Mouse (Mus musculus) lung, embryonic 14.5 days (tissue): ENCODE results near the gene Dctpp1. TPM values are rescaled to one million over a fixed set of nuclear protein-coding genes. Genes with fewer than 3 reads are reported as not detected.
A peak's percentile ranks its signal among the peaks of the same experiment; 100 is the strongest.

Experiments
- ATAC-seq: fragments of 200-750 bp; cut with Nextera tagmentation; 2 replicates; pipeline ENCODE4 v1.8.0; 2017; ENCODE audit warnings: mild to moderate bottlenecking, moderate TSS enrichment, moderate library complexity; ENCODE audit not compliant: insufficient read depth
- DNase-seq: peaks from one replicate; pipeline ENCODE4 v3.0.0-alpha.2; 2015
- H3K27ac ChIP-seq: fragments of 300-500 bp; sonication (generic); 2 replicates; pipeline ENCODE4 v1.5.1; 2014; ENCODE audit warnings: low read depth, mild to moderate bottlenecking, moderate library complexity
- H3K27me3 ChIP-seq: fragments of 300-500 bp; sonication (generic); 2 replicates; pipeline ENCODE4 v1.6.1; 2014; ENCODE audit warnings: low read length, control low read depth; ENCODE audit not compliant: insufficient read depth
- H3K36me3 ChIP-seq: fragments of 300-500 bp; sonication (generic); 2 replicates; pipeline ENCODE4 v1.6.1; 2014; ENCODE audit warnings: control low read depth; ENCODE audit not compliant: insufficient read depth
- H3K4me1 ChIP-seq: fragments of 300-500 bp; sonication (generic); 2 replicates; pipeline ENCODE4 v1.6.1; 2014; ENCODE audit warnings: antibody characterized with exemption, control low read depth; ENCODE audit not compliant: insufficient read depth
- H3K4me2 ChIP-seq: fragments of 300-500 bp; sonication (generic); 2 replicates; pipeline ENCODE4 v1.6.1; 2014; ENCODE audit warnings: mild to moderate bottlenecking
- H3K4me3 ChIP-seq: fragments of 300-500 bp; sonication (generic); 2 replicates; pipeline ENCODE4 v1.5.1; 2014; ENCODE audit warnings: low read depth, low read length
- H3K9ac ChIP-seq: fragments of 300-500 bp; sonication (generic); 2 replicates; pipeline ENCODE4 v1.6.1; 2014
- H3K9me3 ChIP-seq: fragments of 300-500 bp; sonication (generic); 2 replicates; pipeline ENCODE4 v1.6.1; 2016; ENCODE audit warnings: low read depth, low read length, control low read depth
- CTCF ChIP-seq: IDR thresholded peaks from 2 replicates; pipeline ENCODE4 v1.5.1; 2016; ENCODE audit warnings: antibody characterized with exemption, low read depth
- WGBS: fragments of 180-500 bp; shearing (Covaris S2); extraction: QIAGEN DNeasy Blood & Tissue Kit; methylation state at CpG from one replicate; pipeline ENCODE4 v1.1.7; 2014; 5-methylcytosine and 5-hydroxymethylcytosine counted together
- polyA plus RNA-seq: library from polyadenylated mRNA; unstranded; fragments of >200 nt; fragmentation: Nextera tagmentation; extraction: Ambion mirVana; gene quantifications from 2 replicates; pipeline ENCODE4 v1.2.1, GENCODE M21; 2014

Gene Dctpp1
- polyA plus RNA-seq, 1 experiment from 2014 or later = 226 TPM

DNA sequence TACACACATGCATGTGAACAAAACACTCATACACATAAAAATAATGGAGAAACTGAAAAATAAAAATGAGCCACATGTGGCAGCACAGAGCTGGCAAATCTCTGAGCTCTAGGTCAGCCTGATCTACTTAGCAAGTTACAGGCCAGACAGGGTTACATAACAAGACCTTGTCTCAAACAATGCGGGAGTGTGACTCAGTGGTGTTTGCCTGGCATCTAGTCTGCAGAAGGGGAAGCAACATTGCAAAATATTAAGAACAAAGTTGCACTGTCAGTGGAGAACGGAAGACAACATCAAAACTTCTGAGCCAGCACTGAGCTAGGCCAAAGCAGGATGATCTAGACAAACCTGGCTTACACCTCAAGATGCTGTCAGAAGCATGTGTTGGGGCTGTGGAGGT lies 9.7 kb upstream of the Dctpp1 start:
- peaks cover 23% of the 10 kb centered on the region; the same call in 1 of the 2 replicates for H3K36me3 ChIP-seq
- WGBS = 88% methylated on average over 2 of the region's 2 CpGs
- H3K9ac ChIP-seq = no peak overlapping the region
- no peak for ATAC-seq
- H3K4me3 ChIP-seq = no peak overlapping the region
- H3K9me3 ChIP-seq = 0 out of 2 replicates have a peak, but pooled peaks cover 4% of the 10 kb centered on the region
- no peak for TF ChIP-seq CTCF
- H3K4me2 ChIP-seq = no peak overlapping the region
- no peaks in the 10 kb centered on the region for H3K27me3 ChIP-seq
- H3K27ac ChIP-seq = no peak overlapping the region
- 0 out of 2 replicates have a peak, but pooled peaks cover 3% of the 10 kb centered on the region for H3K4me1 ChIP-seq
- no peak for DNase-seq

DNA sequence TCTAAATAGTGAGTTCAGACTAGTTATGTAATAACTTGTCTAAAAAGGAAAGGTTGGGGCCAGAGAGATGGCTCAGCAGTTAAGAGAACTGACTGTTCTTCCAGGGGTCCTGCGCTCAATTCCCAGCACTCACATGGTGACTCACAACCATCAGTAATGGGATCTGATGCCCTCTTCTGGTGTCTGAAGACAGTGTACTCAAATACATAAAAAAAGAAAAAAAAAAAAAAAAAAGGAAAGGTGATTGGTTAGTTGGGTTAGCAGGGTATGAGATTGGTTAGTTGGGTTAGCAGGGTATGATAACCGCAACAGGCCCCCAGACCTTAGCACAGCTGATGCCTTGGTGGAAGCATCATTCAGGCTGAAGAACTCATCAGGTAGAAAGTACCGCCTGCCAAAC lies 3.0 kb upstream of the Dctpp1 start:
- H3K27ac ChIP-seq = no peak overlapping the region
- H3K36me3 ChIP-seq = no peaks in the 10 kb centered on the region
- no peaks in the 10 kb centered on the region; the same call in 1 of the 2 replicates for H3K4me1 ChIP-seq
- DNase-seq = no peak
- no peak overlapping the region for H3K4me2 ChIP-seq
- 0 out of 2 replicates have a peak, but pooled peaks cover 3% of the 10 kb centered on the region for H3K9me3 ChIP-seq
- no peak overlapping the region for H3K9ac ChIP-seq
- TF ChIP-seq CTCF = no peak
- H3K4me3 ChIP-seq = no peak overlapping the region
- 99% methylated on average over 3 of the region's 3 CpGs for WGBS
- no peak for ATAC-seq
- H3K27me3 ChIP-seq = no peaks in the 10 kb centered on the region

DNA sequence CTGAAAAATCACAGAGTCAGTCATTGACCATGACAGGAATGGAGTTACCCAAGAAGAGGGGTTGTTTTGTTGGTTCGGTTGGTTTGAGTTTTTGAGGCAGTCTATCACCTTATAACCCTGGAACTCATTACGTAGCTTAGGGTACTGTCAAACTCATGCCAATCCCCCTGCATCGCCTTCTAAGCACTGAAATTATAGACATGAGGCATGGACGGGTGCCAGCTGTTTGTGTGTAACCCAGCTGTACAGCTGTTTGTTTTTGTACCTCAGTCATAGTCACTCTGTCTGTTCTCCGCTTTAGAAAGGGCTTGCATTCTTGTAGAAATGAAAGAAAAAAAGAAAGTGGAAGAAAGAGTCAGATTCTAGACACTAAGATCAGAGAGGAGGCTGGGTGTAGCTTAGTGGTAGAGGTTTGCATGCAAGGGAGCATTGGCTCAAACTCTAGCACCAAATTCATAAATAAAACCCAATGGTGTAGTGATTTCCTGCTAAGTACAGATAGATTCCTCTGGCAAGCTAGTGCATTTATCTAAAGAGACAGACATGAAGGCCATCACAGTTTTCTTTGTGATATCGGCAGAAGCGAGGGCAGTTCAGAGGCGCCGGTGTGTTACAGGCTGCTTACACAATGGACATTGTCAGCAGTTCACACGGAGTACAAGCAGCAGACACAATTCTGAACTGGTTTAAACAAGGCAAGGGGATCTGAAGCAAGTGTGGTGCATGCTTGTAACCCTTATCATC lies 1.9 kb upstream of the Dctpp1 start:
- WGBS = 61% methylated on average over 10 of the region's 10 CpGs
- H3K36me3 ChIP-seq = peaks cover 1% of the 10 kb centered on the region; the same call in 1 of the 2 replicates
- no peak overlapping the region for H3K9ac ChIP-seq
- H3K4me3 ChIP-seq = no peak overlapping the region
- no peak overlapping the region for H3K4me2 ChIP-seq
- TF ChIP-seq CTCF = no peak
- H3K27me3 ChIP-seq = no peaks in the 10 kb centered on the region
- H3K4me1 ChIP-seq = no peaks in the 10 kb centered on the region; the same call in 1 of the 2 replicates
- ATAC-seq (no peak), DNase-seq (no peak)
- H3K9me3 ChIP-seq = no peaks in the 10 kb centered on the region
- no peak overlapping the region for H3K27ac ChIP-seq

DNA sequence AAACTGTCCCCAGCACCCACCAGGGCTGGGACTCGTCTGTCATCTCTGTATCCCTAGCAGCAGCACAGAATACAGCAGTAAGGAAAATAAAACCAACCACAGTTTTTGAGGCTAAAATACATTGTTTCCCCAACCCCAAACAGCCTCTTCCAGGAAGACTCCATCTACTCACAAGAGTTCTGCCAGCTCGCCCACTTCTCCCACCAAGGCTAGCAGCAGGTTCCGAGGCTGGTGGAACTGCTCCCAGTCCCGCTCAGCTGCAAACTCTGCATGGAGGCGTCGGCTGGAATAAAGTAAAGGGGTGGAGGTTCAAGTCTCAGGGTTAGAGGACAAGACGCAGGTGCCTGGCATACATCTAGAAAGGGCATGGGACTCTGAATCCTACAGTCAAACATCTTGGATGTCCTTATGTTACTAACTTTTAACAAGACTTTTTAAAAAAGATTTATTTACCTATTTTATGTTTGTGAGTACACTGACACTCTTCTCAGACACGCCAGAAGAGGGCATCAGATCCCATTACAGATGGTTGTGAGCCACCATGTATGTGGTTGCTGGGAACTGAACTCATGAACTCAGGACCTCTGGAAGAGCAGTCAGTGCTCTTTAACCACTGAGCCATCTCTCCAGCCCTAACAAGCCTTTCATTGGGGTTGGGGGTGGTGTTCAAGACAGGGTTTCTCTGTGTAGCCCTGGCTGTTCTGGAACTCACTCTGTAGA lies 1.2 kb downstream of the Dctpp1 start:
- Histone ChIP-seq H3K9me3 (no peaks in the 10 kb centered on the region), H3K4me2 (peak overlapping the region; percentile 82), H3K4me1 (no peaks in the 10 kb centered on the region; the same call in 1 of the 2 replicates), H3K27ac (no peak overlapping the region), H3K27me3 (no peaks in the 10 kb centered on the region), H3K4me3 (peak overlapping the region; percentile 69), H3K36me3 (peaks cover 21% of the 10 kb centered on the region), H3K9ac (no peak overlapping the region)
- WGBS = 65% methylated on average over 8 of the region's 8 CpGs
- no peak for ATAC-seq
- TF ChIP-seq CTCF = no peak
- DNase-seq = no peak

DNA sequence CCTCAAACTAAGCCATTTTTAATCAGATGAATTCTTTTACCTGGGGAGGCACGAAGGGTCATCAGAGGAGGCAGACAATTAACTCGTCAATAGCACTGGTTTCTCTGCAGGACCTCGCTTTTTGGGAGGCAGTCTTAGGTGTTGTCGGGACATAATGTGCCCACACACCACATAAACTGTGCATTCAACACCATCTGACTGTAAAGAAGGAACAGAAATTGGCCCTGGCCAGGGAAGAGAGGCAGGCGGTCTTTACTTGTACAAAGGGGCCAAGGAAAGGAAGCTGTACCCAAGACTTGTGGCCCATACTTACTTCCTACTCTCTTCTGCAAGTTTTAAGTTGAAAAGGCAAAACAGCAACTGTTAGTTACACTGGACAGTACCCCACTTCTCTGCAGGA lies 4.0 kb downstream of the Dctpp1 start:
- Histone ChIP-seq H3K4me2 (no peak overlapping the region), H3K27me3 (no peaks in the 10 kb centered on the region), H3K36me3 (peaks cover 28% of the 10 kb centered on the region), H3K9ac (no peak overlapping the region), H3K4me3 (no peak overlapping the region), H3K27ac (no peak overlapping the region), H3K4me1 (no peaks in the 10 kb centered on the region; the same call in 1 of the 2 replicates), H3K9me3 (no peaks in the 10 kb centered on the region)
- ATAC-seq (no peak), DNase-seq (no peak)
- 81% methylated on average over 5 of the region's 5 CpGs for WGBS
- TF ChIP-seq CTCF = no peak

DNA sequence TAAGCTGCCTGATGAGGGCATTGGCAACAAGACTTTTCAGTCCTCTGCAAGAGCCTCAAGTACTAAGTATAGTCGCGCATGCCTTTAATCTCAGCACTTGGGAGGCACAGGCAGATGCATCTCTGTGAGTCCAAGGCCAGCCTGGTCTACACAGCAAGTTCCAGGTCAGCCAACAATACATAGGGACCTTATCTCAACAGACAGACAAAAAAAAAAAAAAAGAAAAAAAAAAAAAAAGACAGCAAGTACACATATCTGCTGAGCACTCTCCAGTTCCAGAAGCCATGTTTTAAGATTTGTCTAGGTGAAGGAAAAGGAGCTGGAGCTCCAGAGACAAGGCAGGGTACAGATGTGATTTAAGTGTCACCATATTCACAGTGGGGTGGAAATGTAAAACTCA lies 4.5 kb downstream of the Dctpp1 start:
- no peaks in the 10 kb centered on the region; the same call in 1 of the 2 replicates for H3K4me1 ChIP-seq
- no peak overlapping the region for H3K27ac ChIP-seq
- no peak overlapping the region for H3K4me2 ChIP-seq
- H3K4me3 ChIP-seq = no peak overlapping the region
- no peak for TF ChIP-seq CTCF
- H3K9ac ChIP-seq = no peak overlapping the region
- DNase-seq (no peak), ATAC-seq (no peak)
- H3K36me3 ChIP-seq = peaks cover 31% of the 10 kb centered on the region
- no peaks in the 10 kb centered on the region for H3K27me3 ChIP-seq
- H3K9me3 ChIP-seq = no peaks in the 10 kb centered on the region
- 79% methylated on average over 2 of the region's 2 CpGs for WGBS

DNA sequence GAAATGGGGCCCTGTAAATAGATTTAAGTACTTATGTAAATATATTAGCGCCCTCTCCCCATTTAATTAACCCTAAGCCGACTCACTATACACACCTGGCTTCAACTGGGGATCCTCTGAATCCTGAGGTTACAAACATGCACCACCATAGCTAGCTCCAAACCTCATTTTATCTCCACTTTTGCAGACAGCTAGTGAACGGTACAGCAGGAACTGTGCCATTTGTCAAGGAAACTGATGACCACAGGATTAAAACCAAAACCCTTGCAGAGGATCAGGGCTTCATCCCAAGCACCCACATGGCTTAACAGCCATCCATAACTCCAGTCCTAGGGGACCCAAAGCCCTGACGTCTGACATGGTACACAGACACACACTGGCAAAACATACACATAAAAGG lies 5.5 kb downstream of the Dctpp1 start:
- no peak for DNase-seq
- H3K9me3 ChIP-seq = no peaks in the 10 kb centered on the region
- TF ChIP-seq CTCF = no peak
- no peaks in the 10 kb centered on the region; the same call in 1 of the 2 replicates for H3K4me1 ChIP-seq
- H3K9ac ChIP-seq = peak overlapping the region; percentile 70; the same call in 1 of the 2 replicates
- WGBS = 14% methylated on average over 4 of the region's 4 CpGs
- no peak for ATAC-seq
- H3K27me3 ChIP-seq = no peaks in the 10 kb centered on the region
- H3K36me3 ChIP-seq = peaks cover 37% of the 10 kb centered on the region
- H3K4me2 ChIP-seq = peak overlapping the region; percentile 90
- H3K4me3 ChIP-seq = peak overlapping the region; percentile 58
- 0 out of 2 replicates have a peak overlapping the region, but pooled peaks have one; percentile 82 for H3K27ac ChIP-seq
